Mouse (Mus musculus): ENCODE results near the gene Rasa1. TPM values are rescaled to one million over a fixed set of nuclear protein-coding genes. Genes with fewer than 3 reads are reported as not detected.

The Rasa1 gene
- polyA plus RNA-seq, 1 experiment from 2014 or later: 54.7 TPM

Other genes starting within 250 kb of the Rasa1 start
- 124 and 129 TPM in 2 replicates for gene Ccnh, start 99.7 kb downstream of the Rasa1 start, polyA plus RNA-seq (2015; fragmentation: Nextera tagmentation; extraction: Ambion mirVana)